Mouse (Mus musculus) neural tube, embryonic 14.5 days (tissue): ENCODE data around the gene Hoxd13. TPM values are rescaled to one million over a fixed set of nuclear protein-coding genes. Genes with fewer than 3 reads are reported as not detected.

Experiments used
- ATAC-seq: fragments of 200-750 bp; cut with Nextera tagmentation; 2 replicates; pipeline ENCODE4 v1.8.0; 2017; ENCODE audit warnings: low read depth, mild to moderate bottlenecking, moderate TSS enrichment, moderate library complexity
- H3K27ac ChIP-seq: fragments of 300-500 bp; sonication (generic); 2 replicates; pipeline ENCODE4 v1.5.1; 2014; ENCODE audit warnings: low read depth, mild to moderate bottlenecking, control low read depth, low read length, moderate library complexity, mixed read lengths
- H3K27me3 ChIP-seq: fragments of 300-500 bp; sonication (generic); 2 replicates; pipeline ENCODE4 v1.6.1; 2014; ENCODE audit warnings: low read length; ENCODE audit not compliant: control insufficient read depth, insufficient read depth
- H3K36me3 ChIP-seq: fragments of 300-500 bp; sonication (generic); 2 replicates; pipeline ENCODE4 v1.6.1; 2014; ENCODE audit warnings: low read length, mixed read lengths; ENCODE audit not compliant: control insufficient read depth, insufficient read depth
- H3K4me1 ChIP-seq: fragments of 300-500 bp; sonication (generic); 2 replicates; pipeline ENCODE4 v1.6.1; 2014; ENCODE audit warnings: low read length; ENCODE audit not compliant: control insufficient read depth, insufficient read depth
- H3K4me2 ChIP-seq: fragments of 300-500 bp; sonication (generic); 2 replicates; pipeline ENCODE4 v1.6.1; 2014; ENCODE audit warnings: mild to moderate bottlenecking, low read depth, low read length, control low read depth
- H3K4me3 ChIP-seq: fragments of 300-500 bp; sonication (generic); 2 replicates; pipeline ENCODE4 v1.5.1; 2014; ENCODE audit warnings: low read depth, low read length, control low read depth, mixed read lengths
- H3K9ac ChIP-seq: fragments of 300-500 bp; sonication (generic); replicated peaks from 2 replicates; pipeline ENCODE4 v1.6.1; 2014; ENCODE audit warnings: low read depth, mild to moderate bottlenecking, control low read depth, low read length, mixed read lengths
- H3K9me3 ChIP-seq: fragments of 300-500 bp; sonication (generic); 2 replicates; pipeline ENCODE4 v1.6.1; 2016; ENCODE audit warnings: low read length; ENCODE audit not compliant: control insufficient read depth
- WGBS: fragments of 180-500 bp; shearing (Covaris S2); extraction: QIAGEN DNeasy Blood & Tissue Kit; methylation state at CpG from one replicate; pipeline ENCODE4 v1.1.7; 2014; 5-methylcytosine and 5-hydroxymethylcytosine counted together
- polyA plus RNA-seq: library from polyadenylated mRNA; unstranded; fragments of >200 nt; fragmentation: Nextera tagmentation; extraction: Ambion mirVana; gene quantifications from 2 replicates; pipeline ENCODE4 v1.2.1, GENCODE M21; 2014

Hoxd13 gene
- polyA plus RNA-seq, 1 experiment from 2014 or later = not detected

GRCm38 (mm10) chr2:74681594-74682531 is 13.8 kb downstream of the Hoxd13 start:
- H3K4me2 ChIP-seq = peak overlapping the region; percentile 42
- H3K36me3 ChIP-seq = no peaks in the 10 kb centered on the region
- ATAC-seq = peak; percentile 57
- peak overlapping the region; percentile 66 for H3K9ac ChIP-seq
- H3K27me3 ChIP-seq = peaks cover 53% of the 10 kb centered on the region
- WGBS = under 1% methylated on average over 78 of the region's 78 CpGs
- peak overlapping the region; percentile 42 for H3K4me3 ChIP-seq
- H3K9me3 ChIP-seq = no peaks in the 10 kb centered on the region
- peak overlapping the region; percentile 81 for H3K27ac ChIP-seq
- H3K4me1 ChIP-seq = 0 out of 2 replicates have a peak, but pooled peaks cover 4% of the 10 kb centered on the region

GRCm38 (mm10) chr2:74682796-74683195 is 14.7 kb downstream of the Hoxd13 start:
- H3K9me3 ChIP-seq = no peaks in the 10 kb centered on the region
- no peak for ATAC-seq
- H3K9ac ChIP-seq = peak overlapping the region; percentile 66
- H3K4me3 ChIP-seq = peak overlapping the region; percentile 42
- 0 out of 2 replicates have a peak, but pooled peaks cover 4% of the 10 kb centered on the region for H3K4me1 ChIP-seq
- H3K27me3 ChIP-seq = peaks cover 49% of the 10 kb centered on the region
- under 1% methylated on average over 44 of the region's 51 CpGs for whole genome bisulfite sequencing
- peak overlapping the region; percentile 81 for H3K27ac ChIP-seq
- peak overlapping the region; percentile 42 for H3K4me2 ChIP-seq
- H3K36me3 ChIP-seq = no peaks in the 10 kb centered on the region

- under 1% methylated on average over 18 of the region's 18 CpGs for WGBS
Observed at GRCm38 (mm10) chr2:74683471-74683951, 15.4 kb downstream of the Hoxd13 start.

GRCm38 (mm10) chr2:74684106-74684505 is 16.0 kb downstream of the Hoxd13 start:
- H3K27me3 ChIP-seq = peaks cover 45% of the 10 kb centered on the region
- H3K27ac ChIP-seq = no peak overlapping the region
- H3K9ac ChIP-seq = peak overlapping the region; percentile 66
- no peaks in the 10 kb centered on the region for H3K9me3 ChIP-seq
- no peak for ATAC-seq
- peak overlapping the region; percentile 41 for H3K4me2 ChIP-seq
- H3K4me3 ChIP-seq = peak overlapping the region; percentile 42
- 4% methylated on average over 12 of the region's 12 CpGs for WGBS
- H3K36me3 ChIP-seq = no peaks in the 10 kb centered on the region
- H3K4me1 ChIP-seq = 0 out of 2 replicates have a peak, but pooled peaks cover 4% of the 10 kb centered on the region

More at GRCm38 (mm10) chr2:74683471-74683951, 15.4 kb downstream of the Hoxd13 start:
- H3K27me3 ChIP-seq = peaks cover 45% of the 10 kb centered on the region
- H3K4me2 ChIP-seq = peak overlapping the region; percentile 41
- H3K9me3 ChIP-seq = no peaks in the 10 kb centered on the region
- 0 out of 2 replicates have a peak, but pooled peaks cover 4% of the 10 kb centered on the region for H3K4me1 ChIP-seq
- peak overlapping the region; percentile 81; the same call in 1 of the 2 replicates for H3K27ac ChIP-seq
- peak overlapping the region; percentile 42 for H3K4me3 ChIP-seq
- H3K9ac ChIP-seq = peak overlapping the region; percentile 66
- H3K36me3 ChIP-seq = no peaks in the 10 kb centered on the region
- ATAC-seq = peak; percentile 45

GRCm38 (mm10) chr2:74685059-74685603 is 17.0 kb downstream of the Hoxd13 start:
- no peak overlapping the region for H3K9ac ChIP-seq
- peak overlapping the region; percentile 42; the same call in 1 of the 2 replicates for H3K4me3 ChIP-seq
- ATAC-seq = no peak
- WGBS = 10% methylated on average over 4 of the region's 4 CpGs
- 0 out of 2 replicates have a peak, but pooled peaks cover 4% of the 10 kb centered on the region for H3K4me1 ChIP-seq
- H3K4me2 ChIP-seq = peak overlapping the region; percentile 41; the same call in 1 of the 2 replicates
- H3K9me3 ChIP-seq = no peaks in the 10 kb centered on the region
- peaks cover 42% of the 10 kb centered on the region for H3K27me3 ChIP-seq
- no peak overlapping the region for H3K27ac ChIP-seq
- H3K36me3 ChIP-seq = no peaks in the 10 kb centered on the region

GRCm38 (mm10) chr2:74686301-74686987 is 18.3 kb downstream of the Hoxd13 start:
- Histone ChIP-seq H3K4me1 (peaks cover 4% of the 10 kb centered on the region; the same call in 1 of the 2 replicates), H3K27me3 (peaks cover 37% of the 10 kb centered on the region), H3K9me3 (no peaks in the 10 kb centered on the region), H3K4me2 (peak overlapping the region; percentile 44), H3K27ac (peak overlapping the region; percentile 76; the same call in 1 of the 2 replicates), H3K9ac (peak overlapping the region; percentile 58; the same call in 1 of the 2 replicates), H3K4me3 (peak overlapping the region; percentile 33), H3K36me3 (no peaks in the 10 kb centered on the region)
- no peak for ATAC-seq
- WGBS = 4% methylated on average over 17 of the region's 17 CpGs

GRCm38 (mm10) chr2:74686988-74687697 is 19.0 kb downstream of the Hoxd13 start:
- H3K27ac ChIP-seq = peak overlapping the region; percentile 76
- no peaks in the 10 kb centered on the region for H3K36me3 ChIP-seq
- H3K27me3 ChIP-seq = peaks cover 35% of the 10 kb centered on the region
- WGBS = 1% methylated on average over 27 of the region's 27 CpGs
- peak overlapping the region; percentile 33 for H3K4me3 ChIP-seq
- peak overlapping the region; percentile 58 for H3K9ac ChIP-seq
- H3K9me3 ChIP-seq = no peaks in the 10 kb centered on the region
- ATAC-seq = no peak
- peaks cover under 1% of the 10 kb centered on the region; the same call in 1 of the 2 replicates for H3K4me1 ChIP-seq
- H3K4me2 ChIP-seq = peak overlapping the region; percentile 44
